Mouse (Mus musculus): ENCODE measurements at regions not wholly inside any gene's neighbourhood (a gene's known extent, or its start where the extent isn't known, plus 50 kb on each side); places are given as distances from the start of the nearest gene placed in this dataset.

DNA sequence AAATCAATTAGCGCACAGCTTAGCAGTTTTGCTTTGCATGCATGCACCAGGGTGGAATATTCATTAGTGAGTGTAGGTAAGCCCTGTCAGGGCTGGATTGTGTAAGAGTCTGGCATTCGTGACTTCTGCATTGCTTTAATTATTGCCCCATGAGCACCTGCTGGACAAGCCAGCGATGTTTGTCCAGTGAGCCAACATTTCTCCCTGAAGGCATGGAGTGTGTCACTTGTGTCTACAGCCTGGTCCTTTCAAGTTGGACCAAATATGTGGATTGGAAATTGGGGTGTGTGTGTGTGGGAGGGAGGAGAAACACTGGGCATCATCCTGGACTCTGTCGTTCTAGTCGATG, 115.9 kb downstream of the Evx1 start:
- no peak for DNase-seq (ENCODE audit: low spot score in 2 of 2)

GRCm38 (mm10) chr6:52433234-52433633, 119.9 kb downstream of the Evx1 start:
- no peak for DNase-seq (ENCODE audit: low spot score in 2 of 2)

- DNase-seq (ENCODE audit: low spot score in 2 of 2) = no peak
Measured at GRCm38 (mm10) chr6:52434771-52435170, 121.5 kb downstream of the Evx1 start.

DNA sequence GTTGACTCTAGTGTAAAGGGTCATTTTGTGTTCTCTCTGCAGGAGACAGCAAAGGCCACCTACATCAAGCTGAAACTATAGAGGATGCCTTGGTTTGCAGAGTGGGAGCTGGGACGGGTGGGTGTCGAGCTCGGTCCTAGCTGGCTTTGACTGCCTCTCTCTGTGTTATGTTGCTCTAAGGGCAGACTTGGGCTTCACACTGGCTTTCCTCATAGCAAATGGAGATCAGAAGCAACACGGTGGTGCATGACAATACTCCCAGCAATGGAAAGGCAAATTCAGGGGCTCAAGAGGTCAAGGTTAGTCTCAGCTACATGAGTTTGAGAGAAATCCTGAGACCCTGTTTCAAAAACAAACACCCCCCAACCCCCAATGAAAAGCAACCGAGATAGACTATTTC, 122.1 kb downstream of the Evx1 start:
- no peak for DNase-seq (ENCODE audit: low spot score in 2 of 2)

GRCm38 (mm10) chr6:52438366-52438765, 125.1 kb downstream of the Evx1 start:
- peak in 1 of 2 experiments; percentile 31 for DNase-seq (ENCODE audit: low spot score in 2 of 2)

GRCm38 (mm10) chr6:52439204-52439603, 125.9 kb downstream of the Evx1 start:
- no peak for DNase-seq (ENCODE audit: low spot score in 2 of 2)

DNA sequence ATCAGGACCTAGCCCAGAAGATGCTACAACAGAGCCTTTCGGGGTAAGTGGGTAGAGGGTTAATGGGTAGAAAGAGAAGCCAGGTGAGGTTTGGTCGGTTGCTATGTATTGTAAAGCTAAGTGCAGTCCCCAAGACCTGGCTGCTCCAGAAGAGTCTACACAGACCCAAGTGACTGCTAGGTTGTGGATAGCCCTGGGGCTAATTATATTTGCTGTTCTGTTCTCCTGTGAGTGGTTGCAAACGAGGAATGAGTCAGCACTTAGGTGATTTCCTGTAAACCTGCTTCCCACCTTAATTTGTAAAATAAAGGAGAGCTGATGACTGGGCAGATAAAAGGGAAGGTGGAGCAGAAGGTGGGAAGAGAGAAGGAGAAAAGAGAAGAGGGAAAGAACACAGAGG, 126.9 kb downstream of the Evx1 start:
- no peak for DNase-seq (ENCODE audit: low spot score in 2 of 2)

- peak in 1 of 2 experiments; percentile 12 for DNase-seq (ENCODE audit: low spot score in 2 of 2)
Measured at GRCm38 (mm10) chr6:52443112-52443984, 130.1 kb downstream of the Evx1 start.

DNA sequence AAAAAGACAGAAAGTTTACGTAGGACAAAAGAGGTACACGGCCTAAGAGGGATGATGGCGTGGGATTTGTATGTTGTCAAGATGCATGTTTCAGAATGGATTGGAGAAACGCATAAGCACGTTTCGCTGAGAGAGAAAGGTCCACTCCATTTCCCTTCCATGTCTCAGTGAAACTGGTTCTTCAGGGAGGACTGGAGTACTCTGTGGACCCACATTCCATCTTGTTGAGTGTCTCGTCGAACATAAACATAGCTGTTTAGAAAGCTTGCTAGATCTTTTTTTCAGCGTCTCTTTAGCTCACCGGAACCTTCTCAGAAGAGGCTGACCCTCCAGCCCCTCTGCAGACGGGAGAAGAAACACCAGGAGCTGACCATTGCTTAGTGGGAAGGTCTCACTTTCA, 145.5 kb downstream of the Evx1 start:
- peak; percentile 21 to 56 for DNase-seq (ENCODE audit: low spot score in 2 of 2)

GRCm38 (mm10) chr6:52461186-52461585, 147.9 kb downstream of the Evx1 start:
- DNase-seq (ENCODE audit: low spot score in 2 of 2) = no peak

GRCm38 (mm10) chr6:52463369-52463768, 150.1 kb downstream of the Evx1 start:
- DNase-seq (ENCODE audit: low spot score in 2 of 2) = no peak

DNA sequence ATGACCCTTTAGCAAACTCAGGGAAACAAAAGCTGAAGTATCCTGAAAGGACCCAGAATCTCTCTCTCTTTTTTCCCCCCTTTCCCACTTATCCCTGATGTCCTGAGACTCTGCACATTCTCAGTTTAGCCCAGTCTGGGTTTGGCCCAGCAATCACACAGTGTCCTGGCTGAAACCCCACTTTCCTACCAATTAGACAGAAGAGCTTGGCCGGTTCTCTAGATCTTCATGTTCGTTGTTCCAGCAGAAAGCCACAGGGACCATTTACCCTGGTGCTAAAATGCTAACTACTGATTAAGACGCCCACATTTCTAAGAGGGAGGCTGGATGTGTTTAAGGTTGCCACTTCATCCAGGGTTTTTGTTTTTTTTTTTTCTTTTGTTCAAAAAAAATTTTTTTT, 151.3 kb downstream of the Evx1 start:
- no peak for DNase-seq (ENCODE audit: low spot score in 2 of 2)

GRCm38 (mm10) chr6:52465834-52466525, 152.7 kb downstream of the Evx1 start:
- DNase-seq (ENCODE audit: low spot score in 2 of 2) = no peak

- no peak for DNase-seq (ENCODE audit: low spot score in 2 of 2)
Measured at GRCm38 (mm10) chr6:52470831-52471230, 157.5 kb downstream of the Evx1 start.

GRCm38 (mm10) chr6:52471384-52471957, 158.2 kb downstream of the Evx1 start:
- DNase-seq (ENCODE audit: low spot score in 2 of 2) = no peak

DNA sequence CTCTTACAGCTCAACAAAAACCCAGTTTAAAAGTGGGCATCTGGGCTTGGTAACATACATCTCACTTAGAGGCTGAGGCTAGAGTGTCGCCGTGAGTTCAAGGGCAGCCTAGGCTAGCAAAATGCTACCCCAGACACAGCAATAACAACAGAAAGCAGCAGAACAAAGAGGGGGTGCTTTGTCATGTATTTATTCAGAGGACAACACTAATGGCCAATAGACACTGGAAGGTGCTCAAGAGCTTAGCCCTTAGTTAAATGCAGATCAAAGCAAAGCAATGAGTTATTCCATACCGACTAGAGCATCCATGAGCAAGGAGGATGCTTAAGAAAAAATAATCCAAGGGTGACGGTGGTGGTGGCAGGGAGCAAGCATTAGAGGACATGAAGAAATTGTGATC, 158.7 kb downstream of the Evx1 start:
- DNase-seq (ENCODE audit: low spot score in 2 of 2) = no peak

DNA sequence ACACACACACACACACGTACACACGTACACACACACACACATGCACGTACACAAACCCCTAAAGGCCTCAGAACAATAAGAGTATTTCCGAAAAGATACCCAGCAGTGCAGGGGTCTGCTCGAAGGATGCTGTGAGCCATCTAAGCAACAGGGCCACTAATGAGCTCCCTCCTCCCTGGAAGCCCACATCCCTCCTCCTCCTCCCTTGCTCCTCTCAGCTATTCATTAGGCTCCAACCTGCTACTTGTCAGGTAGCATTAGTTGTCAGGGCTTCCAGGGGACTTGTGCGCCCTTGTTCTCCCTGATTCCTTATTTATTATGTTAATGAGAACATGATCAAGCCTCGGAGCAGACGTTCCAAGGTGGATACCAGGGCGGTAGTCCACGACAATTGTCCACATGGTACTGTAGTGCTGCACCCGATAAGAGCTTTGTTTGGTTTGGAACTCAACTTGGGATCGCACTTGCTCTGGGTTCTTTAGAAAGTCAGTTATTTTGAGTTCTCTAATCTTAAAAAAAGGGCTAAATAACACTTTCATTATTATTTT, 159.8 kb downstream of the Evx1 start:
- no peak for DNase-seq (ENCODE audit: low spot score in 2 of 2)

- DNase-seq (ENCODE audit: low spot score in 2 of 2) = no peak
Measured at GRCm38 (mm10) chr6:52473924-52474323, 160.6 kb downstream of the Evx1 start.

DNA sequence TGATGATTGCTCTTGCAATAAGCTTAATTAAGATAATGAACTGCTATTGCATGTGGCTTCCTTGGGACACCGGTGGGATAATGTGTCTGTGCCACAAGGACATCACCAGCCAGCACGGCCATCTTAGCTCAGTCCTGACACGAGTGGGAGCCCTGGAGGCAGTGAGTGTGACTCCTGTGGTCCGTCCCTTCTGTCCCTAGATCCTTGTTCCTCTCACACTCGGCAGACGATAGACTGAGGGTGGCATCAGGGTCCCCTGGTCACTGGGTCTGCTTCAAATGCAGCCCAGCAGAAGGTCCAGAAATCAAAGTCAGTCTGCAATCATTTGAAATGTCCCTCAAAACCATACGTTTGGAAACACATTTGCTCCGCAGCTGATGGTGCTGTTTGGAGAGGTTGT, 162.4 kb downstream of the Evx1 start:
- no peak for DNase-seq (ENCODE audit: low spot score in 2 of 2)

DNA sequence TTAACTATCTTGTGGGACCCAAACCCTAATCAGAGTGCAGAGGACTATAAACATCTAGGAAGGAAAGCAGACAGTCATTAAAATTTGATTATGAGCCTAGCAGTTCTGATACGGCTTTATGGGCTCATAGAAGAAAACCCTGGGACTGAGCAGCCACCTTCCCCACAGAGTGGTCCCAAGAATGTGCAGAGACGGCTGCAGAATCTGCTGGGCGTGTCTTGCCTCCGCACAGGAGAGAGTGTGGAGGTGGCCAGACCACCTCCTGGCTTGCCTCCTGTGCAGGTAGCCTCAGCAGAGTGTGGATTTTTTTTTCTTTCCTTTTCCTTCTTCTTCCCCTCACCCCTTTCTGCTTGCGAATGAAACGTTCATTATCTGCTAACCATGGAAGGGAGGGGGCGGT, 163.3 kb downstream of the Hibadh start:
- DNase-seq (ENCODE audit: low spot score in 2 of 2) = no peak

GRCm38 (mm10) chr6:52477380-52477779, 162.8 kb downstream of the Hibadh start:
- DNase-seq (ENCODE audit: low spot score in 2 of 2) = no peak

DNA sequence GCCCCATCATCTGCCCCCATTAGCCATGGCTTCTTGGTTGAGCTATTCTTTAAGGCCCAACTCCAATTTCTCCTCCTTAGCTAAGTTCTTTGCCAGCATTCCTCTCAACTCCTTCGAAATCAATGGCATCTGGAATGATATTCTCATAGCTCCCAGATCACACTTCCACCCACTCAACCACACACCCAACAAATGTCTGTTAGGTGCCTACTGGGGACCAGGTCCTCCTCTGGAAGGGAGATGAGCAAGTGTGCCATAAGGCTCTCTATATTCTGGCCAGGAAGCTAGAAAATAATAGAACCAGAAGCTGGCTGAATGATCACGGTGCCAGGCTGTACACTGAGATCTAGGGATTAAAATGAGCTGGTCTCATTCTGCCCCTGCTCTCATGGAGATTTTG, 161.6 kb downstream of the Hibadh start:
- DNase-seq (ENCODE audit: low spot score in 2 of 2) = no peak

- no peak for DNase-seq (ENCODE audit: low spot score in 2 of 2)
Measured at GRCm38 (mm10) chr6:52479200-52479599, 161.0 kb downstream of the Hibadh start.
